Mouse (Mus musculus) myocyte (in vitro differentiated cells): ENCODE data around the gene Acad9.

ENCODE experiments used
- MAX ChIP-seq: IDR thresholded peaks from one replicate; pipeline ENCODE4 v1.6.1; 2011; ENCODE audit warnings: low read depth, mild to moderate bottlenecking, control low read depth
- MYOG ChIP-seq, 3 experiments: IDR thresholded peaks; one replicate each; pipeline ENCODE4 v1.6.1; 2011; ENCODE audit warnings: control low read depth in 2 of 3, low read depth in 2 of 3, mild to moderate bottlenecking in 2 of 3; ENCODE audit not compliant: insufficient read length in 2 of 3, control insufficient read depth in 1 of 3, insufficient read depth in 1 of 3
- POLR2A ChIP-seq: IDR thresholded peaks from one replicate; pipeline ENCODE4 v1.6.1; 2011; ENCODE audit warnings: low read depth, mild to moderate bottlenecking, control low read depth, moderate library complexity; ENCODE audit not compliant: insufficient read length
- POLR2AphosphoS2 ChIP-seq: IDR thresholded peaks from one replicate; pipeline ENCODE4 v1.6.1; 2011; ENCODE audit warnings: low read depth, control low read depth; ENCODE audit not compliant: insufficient read length
- REST ChIP-seq: IDR thresholded peaks from one replicate; pipeline ENCODE4 v1.6.1; 2011; ENCODE audit warnings: mild to moderate bottlenecking, control low read depth, moderate library complexity; ENCODE audit not compliant: insufficient read depth, insufficient read length

DNA sequence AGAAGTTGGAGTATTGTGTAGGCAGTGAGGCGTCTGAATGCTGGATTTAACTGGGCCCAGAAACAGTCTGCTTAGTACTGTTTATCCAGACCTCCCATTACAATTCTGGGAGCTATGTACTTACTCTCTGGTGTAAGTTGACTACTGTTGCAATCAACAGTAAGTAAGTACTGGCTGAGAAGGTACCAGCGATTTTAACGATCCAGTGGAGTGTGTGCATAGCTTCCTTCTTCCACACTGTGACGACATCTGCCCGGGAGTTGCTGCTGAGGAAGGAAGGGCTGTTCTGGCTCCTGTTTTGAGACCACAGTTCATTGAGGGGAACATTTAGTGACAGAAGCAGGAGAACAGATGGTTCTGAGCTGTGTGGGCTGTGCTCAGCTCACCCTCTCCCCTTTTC lies 5.3 kb downstream of the Acad9 start:
- no peak for TF ChIP-seq POLR2AphosphoS2
- TF ChIP-seq REST = no peak
- no peak for TF ChIP-seq MYOG (IDR thresholded peaks at IDR 0.05; ENCODE audit: control insufficient read depth in 1 of 3, insufficient read depth in 1 of 3, insufficient read length in 2 of 3, low read depth in 2 of 3)
- no peak for TF ChIP-seq MAX
- TF ChIP-seq POLR2A = no peak
